Mouse (Mus musculus) frontal cortex, postnatal 36 days (tissue): Measurements from ENCODE around the gene Hnrnpc.

Source experiments
- DNase-seq, 2 experiments: peaks; one replicate each; pipeline ENCODE4 v3.0.0; 2022; ENCODE audit warnings: low spot score in 2 of 2

The Hnrnpc gene

DNA sequence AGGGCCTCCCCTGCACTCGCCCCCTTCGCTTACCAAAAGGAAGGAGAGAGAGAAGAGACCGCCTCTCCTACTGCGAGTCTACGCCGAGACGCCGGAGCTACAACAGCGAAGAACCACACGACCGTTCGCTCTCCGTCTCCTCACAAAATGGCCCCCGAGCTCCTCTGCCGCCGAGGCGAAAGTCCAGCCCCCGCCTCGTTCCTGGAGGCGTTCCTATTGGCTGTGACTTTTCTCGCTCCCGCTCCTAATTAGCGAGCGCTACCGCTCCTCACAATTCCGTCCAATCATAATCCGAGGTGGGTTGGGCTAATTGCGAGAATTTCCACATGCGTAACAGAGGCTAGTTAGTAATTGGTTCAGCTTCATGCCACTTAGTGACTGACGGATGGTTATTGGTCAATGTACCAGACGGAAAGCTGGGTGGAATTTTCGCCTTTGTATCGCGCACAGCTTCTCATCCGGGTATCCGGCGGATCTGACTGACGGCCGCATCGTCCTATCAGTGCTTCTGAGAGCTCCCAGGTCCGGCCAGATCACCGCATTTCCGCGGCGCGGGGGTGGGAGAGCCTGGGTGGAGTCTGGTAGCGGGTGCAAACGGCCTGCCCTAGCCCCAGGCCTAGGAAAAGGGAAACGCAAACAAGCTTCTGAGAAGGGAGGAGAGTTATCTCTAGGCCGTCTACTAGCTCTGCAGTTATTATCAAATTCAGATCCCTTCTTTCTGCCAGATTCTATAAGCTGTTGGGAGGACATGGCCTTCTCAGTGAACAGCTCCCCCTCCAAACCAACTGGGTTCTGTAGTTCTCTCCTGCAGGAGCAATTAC lies at the start of gene Hnrnpc:
Gene Hnrnpc (minus strand): TSS at position 173 of the 821 bp plus-strand sequence.
- DNase-seq, result peak; percentile 100

DNA sequence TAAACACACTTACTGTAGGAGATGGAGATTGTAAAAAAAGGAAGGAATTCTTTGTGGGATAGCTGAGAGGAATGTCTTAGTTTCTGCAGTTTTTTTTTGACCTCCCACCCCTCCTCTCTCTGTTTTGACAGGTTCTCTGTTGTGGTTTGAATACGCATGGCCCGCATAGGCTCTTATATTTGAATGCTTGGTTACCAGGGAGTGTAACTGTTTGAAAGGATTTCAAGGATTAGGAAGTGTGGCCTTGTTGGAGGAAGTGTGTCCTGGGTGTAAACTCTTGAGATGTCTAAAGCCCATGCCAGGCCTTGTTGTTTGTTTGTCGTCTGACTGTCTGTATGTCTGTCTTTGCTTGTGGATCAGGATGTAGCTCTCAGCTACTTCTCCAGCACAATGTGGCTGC lies 48.8 kb upstream of the Hnrnpc start:
- no peak for DNase-seq

DNA sequence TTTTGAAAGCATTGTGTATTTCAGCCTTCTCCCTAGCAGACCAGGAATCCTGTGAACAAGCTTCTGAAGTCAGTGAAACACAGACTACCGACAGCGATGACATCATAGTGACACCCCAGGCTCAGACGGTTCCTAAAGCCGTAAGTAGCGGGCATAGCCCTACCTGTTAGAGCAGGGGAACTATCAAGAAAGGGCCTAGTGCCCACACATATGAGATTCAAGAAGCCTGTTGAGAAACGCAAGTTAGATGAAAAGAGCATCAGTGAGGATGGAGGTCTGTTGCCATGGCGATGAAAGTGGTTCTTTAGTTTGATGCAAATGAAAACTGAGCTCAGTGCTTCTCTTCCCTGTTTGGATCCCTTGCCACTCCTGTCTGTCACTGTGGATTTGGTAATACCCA lies 48.4 kb upstream of the Hnrnpc start:
- peak; percentile 45 to 51 for DNase-seq

DNA sequence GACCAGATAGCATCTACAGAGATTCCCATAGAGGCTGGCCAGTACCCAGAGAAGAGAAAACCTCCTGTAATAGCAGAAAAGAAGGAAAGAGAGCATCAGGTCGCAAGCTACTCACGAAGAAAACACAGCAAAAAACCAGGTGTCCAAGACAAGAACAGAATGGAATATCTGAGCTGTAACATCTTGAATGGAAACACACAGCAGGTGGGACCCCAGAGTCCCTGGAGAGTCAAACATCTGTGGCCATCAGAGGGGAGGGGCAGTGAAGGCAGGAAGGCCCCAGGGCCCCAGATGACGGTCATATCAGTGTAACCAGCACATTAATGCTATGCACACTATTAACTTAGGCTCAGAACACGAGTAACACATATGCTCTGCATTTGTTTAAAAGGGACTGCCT lies 46.1 kb upstream of the Hnrnpc start:
- DNase-seq, result no peak

DNA sequence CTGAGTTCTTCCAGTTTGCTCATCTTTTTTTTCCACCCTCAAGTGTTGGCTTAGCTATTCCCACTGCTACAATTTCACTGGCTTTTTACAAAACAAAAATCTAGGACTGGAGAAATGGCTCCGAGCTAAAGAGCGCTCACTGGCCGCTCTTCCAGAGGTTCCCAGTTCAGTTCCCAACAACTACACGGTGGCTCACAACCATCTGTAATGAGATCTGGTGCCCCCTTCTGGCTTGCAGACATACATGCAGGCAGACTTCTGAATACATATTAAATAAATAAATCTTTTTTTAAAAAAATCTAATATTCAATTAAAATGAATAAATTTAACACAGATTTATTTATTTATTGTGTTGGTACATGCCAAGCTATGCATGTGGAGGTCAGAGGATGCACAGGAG lies 42.7 kb upstream of the Hnrnpc start:
- DNase-seq, result no peak

DNA sequence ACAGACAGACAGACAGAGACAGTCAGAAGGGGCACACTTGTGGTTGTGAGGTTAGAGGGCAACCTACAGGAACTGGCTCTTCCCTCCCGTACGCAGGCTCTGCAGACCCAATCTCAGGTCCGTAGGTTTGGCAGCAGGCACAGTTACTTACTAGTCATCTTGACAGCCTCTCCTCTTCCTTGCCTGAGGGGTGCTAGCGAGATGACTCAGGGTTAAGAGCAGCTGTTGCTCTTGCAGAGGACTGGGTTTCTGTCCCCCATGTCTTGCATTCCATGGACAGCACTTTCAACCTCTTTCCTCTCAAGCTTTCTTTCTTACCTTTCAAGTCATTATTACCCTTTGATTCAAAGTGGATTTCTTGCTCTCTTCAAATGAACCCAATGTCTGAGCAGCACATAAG lies 40.3 kb upstream of the Hnrnpc start:
- no peak for DNase-seq

DNA sequence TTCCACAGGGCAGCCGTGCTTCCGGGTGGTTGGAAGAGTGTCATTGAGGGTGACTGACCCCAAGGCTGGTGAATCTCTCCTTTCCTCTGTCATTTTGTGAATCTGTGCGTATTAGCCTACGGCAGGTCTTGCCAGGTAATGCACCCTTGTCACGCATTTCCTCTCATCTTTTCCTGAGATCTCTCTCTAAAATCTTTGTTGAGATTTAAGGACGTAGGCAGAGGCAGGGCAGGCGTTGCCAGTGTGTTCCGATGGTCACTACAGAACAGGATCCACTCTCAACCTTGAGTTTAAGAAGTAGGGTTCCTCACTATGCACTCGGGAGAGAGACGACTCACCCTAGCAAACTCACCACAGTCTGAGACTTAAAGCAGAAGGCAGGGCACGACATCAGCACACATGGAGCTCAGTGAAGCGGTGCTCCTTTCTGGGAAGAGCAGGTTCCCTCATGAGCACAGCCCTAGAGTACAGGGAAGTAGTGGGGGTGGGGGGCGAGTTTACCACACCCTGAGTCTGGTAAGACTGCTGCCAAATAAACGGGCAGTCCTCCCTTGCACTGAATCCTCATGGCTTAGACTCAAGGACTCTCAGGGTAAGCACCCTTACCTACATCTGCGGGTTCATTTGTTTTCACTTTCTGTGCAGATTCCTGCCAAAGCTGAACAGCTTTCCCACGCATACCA lies 37.8 kb upstream of the Hnrnpc start:
- DNase-seq, result no peak

DNA sequence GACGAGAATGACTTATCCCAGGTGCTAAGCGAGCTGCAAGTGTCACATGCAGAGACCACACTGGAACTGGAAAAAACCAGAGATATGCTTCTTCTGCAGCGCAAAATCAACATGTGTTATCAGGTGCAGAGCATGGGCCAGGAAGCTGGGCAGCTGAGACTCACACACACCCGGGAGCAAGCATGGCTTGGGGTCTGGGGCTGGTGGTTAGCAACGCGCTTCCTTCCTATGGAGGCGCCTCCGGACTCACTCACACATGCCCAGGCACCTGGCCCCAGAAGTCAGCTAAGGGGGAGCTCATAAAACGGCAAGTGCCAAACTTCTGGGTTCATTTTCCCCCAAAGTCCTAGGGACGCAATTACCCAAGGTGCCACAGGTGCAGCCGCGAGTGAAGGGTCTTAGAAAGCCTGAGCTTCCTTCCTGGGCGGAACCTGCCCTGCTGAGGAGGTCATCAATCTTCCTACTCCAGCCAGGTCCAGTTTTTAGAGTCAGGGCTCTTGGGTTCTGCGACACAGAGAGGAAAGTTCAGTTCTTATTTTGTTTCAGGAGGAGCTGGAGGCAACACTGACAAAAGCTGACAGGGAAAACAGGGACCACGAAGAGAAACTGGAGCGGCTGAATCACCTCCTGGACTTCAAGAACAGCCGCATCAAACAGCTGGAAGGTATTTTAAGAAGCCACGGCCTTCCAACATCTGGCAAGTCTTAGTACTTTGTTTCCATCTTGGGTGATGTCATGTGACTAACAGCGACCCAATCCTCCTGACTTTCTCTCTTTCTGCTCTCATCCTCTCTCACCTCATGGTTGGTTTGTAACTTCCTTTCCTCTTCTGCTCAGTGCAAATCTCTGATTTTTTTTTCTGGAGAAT lies 37.0 kb upstream of the Hnrnpc start:
- DNase-seq, result no peak

DNA sequence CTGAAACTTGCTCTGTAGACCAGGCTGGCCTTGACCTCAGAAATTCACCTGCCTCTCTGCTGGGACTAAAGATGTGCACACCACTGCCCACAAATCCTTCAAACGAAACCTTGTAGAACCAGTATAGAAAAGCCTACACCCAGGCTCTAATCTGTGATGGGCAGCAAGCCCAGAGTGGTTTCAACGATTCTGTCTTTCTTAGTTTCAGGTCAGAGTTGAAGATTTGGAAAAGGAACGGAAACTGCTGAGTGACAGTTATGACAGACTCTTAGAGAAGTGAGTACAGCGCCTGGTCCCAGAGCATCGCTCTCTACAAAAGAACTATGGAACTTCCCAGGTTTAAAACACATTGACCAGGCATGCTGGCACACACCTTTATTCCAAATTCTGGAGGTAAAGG lies 29.8 kb upstream of the Hnrnpc start:
- no peak for DNase-seq

DNA sequence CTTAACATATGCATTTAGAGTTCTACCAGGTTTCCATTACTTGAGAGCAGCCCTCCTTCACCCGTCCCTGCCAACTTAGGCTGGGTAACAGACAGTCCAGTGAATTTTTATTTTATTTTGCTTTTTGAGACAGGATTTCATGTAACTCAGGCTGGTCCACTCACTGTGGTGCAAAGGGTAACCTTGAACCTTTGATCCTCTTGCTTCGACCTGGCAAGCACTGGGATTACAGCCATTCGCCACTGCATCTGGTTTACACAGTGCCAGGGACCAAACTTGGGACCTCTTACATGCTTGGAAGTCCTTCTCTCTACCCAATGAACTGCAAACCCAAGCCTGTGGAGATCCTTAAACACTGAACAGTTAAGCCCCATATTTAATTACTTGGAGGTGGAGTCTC lies 20.8 kb upstream of the Hnrnpc start:
- no peak for DNase-seq

DNA sequence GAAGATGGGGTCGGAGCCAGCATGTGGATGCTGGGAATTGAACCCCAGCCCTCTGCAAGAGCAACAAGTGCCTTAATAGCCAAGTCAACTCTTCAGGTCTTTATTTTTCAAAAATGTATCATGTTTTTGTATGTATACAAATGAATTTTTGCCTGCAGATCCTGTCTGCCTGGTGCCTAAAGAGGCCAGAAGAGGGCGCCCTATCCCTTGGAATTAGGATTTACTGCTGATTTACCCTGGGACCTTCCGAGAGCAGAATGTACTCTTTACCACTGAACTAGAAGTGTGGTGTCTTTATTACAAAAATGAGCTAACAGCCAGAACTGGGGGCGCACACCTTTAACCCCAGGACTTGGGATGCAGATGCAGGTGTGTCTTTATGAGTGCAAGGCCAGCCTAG lies 20.1 kb upstream of the Hnrnpc start:
- DNase-seq, result peak; percentile 52 to 77

DNA sequence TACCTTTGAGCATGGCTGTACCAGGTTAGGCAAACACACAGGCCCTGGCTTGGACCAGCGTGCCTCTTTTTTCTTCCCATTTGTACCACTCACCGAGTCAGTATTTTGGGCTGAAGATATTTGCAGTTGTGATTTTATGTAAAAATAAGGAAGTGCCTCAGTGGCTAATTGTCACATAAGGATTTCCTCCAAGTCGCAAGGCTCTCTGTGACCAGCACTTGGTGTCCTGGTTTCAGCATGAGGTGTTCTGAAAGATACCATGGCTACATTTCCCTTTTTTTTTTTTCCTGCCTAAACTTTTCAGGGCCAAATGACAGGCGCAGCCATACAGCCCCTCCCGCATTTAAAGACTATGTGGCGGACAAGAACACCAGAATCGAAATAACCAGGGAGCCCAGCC lies 16.3 kb upstream of the Hnrnpc start:
- DNase-seq, result no peak

DNA sequence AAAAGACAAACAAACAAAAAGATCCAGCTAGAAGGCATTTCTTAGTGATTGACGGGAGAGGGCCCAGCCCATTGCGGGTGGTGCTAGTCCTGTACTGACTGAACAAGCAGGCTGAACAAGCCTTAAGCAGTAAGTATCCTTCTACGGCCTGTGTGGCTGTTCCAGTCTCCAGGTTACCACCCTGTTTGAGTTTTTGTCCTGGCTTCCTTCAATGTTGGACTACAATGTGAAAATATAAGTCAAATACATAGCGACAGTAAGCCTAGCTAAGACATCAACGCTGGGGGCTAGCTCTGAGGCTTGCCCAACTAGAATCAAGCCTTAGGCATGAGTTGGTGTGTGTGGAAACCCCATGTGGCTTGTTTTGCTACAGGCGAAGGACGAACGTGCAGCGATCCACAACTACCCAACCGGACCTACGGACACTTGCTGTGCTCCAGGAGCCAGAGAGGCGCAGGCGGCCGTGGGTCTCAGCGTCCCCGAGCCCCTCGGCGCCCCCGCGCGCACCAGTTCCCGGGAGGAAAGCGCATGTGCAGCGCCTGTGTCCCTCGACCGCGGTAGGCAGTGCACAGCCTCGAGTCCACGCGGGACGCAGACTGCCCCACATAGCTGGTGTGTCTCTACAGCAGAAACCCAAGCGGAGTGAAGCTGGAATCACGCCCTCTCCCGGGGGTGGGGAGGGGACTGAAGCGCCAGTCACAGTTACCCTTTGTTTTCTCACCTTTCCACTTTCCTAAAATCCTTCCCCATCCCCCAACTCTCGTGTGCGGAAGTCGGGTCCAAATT lies 15.2 kb upstream of the Hnrnpc start:
- peak; percentile 36 to 38 for DNase-seq

DNA sequence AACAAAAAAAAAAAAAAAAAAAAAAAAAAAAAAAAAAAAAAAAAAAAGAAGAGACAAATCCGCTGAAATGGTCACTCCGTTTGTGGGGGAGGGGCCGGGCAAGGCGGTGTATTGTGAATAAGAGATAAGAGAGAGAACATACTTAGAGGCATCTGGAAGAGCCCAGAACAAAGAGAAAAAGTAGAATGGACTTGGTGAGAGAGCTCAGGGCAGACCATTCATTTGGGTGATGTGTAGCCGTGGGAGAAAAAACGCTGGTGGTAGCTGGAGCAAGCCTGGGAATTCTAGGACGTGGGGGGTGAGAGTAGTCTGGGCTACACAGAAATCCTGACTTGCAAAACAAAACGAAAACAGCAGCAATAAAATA lies 14.6 kb upstream of the Hnrnpc start:
- no peak for DNase-seq

DNA sequence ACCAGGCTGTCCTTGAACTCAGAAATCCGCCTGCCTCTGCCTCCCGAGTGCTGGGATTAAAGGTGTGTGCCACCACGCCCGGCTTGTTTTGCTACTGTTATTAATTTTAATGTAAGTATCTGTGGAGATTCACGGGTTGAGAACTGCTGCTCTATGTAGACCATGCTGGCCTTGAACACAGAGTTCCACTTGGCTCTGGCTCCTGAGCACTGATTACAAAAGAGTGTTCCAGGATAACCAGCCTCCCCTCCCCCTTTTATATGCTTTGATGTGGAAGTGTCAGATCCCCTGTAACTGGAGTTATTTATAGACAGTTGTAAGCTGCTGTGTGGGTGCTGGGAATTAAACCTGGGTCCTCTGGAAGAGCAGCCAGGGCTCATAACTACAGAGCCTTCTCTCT lies 13.4 kb upstream of the Hnrnpc start:
- DNase-seq, result no peak

DNA sequence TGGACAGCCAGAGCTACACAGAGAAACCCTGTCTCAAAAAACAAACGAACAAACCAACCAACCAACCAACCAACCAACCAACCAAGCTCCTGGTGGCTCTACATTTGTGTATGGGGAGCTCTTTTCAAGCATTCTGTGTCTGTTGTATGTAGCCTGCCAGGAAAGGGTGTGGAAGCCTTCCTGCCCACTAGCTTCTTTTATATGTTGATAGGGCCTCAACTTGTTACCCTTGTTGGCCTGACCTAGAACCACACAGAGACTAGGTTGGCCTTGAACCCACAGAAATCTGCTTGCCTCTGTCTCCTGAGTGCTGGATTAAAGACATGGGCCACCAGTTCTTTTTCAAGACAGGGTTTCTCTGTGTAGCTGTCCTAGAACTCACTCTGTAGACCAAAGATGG lies 10.3 kb upstream of the Hnrnpc start:
- no peak for DNase-seq

DNA sequence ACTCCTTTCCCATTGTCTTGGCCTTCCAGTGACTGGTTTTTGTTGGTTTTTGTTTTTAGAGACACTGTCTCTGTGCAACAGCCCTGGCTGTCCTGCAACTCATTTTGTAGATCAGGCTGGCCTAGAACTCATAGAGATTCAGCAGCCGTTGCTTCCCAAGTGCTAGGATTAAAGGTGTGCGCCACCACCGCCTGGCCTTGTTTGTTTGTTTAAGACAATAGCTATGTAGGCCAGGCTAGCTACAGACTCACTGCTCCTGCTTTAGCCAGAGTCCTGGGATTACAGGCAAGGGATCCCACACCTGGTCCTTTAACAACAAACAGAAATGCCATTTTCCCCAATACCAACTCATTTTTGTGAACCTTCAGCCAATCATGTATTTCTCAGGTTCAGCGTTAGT lies 6.5 kb upstream of the Hnrnpc start, which contains the start of gene Rpgrip1:
Gene Rpgrip1 (plus strand): TSS at position 359 of the 400 bp plus-strand sequence.
- no peak for DNase-seq

DNA sequence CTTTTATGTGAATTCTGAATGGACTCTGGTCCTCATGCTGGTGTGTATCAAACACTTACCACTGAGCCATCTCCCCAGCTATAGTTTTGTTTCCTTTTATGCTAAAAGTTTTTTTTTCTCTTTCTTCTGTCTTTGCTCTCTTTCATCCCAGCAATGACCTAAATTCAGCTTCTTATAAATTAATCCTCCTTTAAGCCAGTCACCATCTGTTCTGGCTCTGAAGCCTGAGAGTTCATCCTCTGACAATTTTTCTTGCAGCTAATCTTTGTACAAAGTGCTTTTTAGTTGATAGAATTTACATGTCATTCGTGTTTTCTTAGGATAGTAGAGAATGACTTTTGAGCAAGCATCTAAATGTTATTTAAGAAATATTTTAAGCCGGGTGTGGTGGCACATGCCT lies 4.2 kb upstream of the Hnrnpc start:
- no peak for DNase-seq

DNA sequence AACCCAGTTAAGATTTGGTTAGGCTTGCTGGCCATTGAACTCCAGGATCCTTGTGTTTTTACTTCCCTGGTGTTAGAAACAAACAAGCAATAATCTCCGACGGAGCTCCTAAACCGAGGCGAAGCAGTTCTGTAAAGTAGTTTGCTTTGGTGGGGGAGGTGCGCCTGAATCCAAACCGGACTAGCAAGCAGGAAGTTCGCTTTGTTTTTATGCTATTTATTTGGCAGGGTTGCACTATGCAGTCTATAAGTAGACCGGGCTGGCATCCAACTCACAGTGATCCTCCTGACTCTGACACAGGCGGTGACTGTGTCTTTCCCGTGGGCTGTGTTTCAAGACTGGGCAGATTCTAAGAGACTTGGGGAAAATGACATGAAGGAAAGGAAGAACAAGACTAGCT lies 2.9 kb upstream of the Hnrnpc start:
- DNase-seq, result peak; percentile 59 to 65

DNA sequence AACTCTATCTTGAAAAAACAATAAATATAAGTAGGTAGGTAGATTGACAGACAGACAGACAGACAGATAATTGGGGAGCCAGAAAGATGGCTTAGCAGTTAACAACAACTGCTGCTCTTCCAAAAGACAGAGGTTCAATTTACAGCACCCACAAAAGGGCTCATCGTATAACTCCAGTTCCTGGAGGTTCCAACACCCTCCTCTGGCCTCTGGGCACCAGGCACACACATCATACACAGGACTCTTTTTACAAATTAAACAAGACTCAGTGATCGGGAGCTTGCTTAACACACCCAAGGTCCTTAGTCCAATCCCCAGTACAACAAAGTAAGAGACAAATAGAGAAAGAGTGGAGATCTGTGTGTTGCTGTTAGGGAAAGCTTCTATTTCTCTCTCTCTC lies 1.5 kb upstream of the Hnrnpc start:
- DNase-seq, result no peak

DNA sequence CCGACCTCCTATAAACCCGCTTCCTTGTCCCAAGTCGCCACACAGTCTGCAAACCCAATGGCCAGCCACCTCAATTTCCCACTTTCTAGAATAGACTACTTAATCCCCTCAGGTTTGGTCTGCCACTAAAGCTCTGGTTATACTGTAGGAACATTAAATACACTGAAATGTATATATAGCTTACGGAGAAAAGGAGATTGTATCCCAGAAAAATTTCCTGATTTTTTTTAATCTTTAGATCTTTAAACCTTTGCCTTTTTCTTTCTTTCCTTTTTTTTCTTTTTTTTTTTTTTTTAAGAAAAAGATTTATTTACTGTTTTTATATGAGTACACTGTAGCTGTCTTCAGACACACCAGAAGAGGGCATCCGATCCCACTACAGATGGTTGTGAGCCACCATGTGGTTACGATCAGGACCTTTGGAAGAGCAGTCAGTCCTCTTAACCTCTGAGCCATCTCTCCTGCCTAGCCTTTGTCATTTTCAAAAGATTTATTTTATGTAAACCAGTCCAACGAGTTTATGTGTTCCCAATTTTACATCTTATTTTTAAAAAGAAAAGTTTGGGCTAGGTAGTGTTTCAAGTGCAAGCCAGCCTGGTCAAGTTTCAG lies 953 bp upstream of the Hnrnpc start:
- DNase-seq, result no peak
